In the genomic region with DNA sequence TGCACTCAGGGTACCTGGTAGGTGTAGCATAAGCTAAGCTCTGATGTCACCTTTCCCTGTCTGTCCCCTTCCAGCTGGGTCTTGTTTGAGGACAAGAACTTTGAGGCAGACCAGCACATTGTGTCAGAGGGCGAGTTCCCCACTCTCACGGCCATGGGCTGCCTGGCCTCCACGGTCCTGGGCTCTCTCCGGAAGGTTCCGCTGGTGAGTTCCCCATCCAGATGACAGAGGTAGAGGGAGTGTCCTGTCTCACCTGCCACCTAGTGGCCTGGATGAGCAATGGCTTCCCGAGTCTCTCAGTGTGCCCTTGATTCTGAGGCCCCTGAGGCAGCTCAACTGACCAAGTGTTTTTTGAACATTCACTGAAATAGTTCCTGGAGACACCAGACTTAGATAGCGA, we compare ENCODE assay signal across 1 mouse cellular context.
A peak's percentile ranks its signal among the peaks of the same experiment; 100 is the strongest.
TF ChIP-seq lines count a peak whose summit lies in the region.

No protein-coding gene starts in this region.

TF ChIP-seq in MEL, 35 proteins besides CTCF, POLR2A, EP300 and RAD21:
- TF ChIP-seq HCFC1 (IDR thresholded peaks at IDR 0.05; ENCODE audit: low read depth, low read length) (peak; percentile 49; the same call in 1 of the 2 replicates), ZNF384 (IDR thresholded peaks at IDR 0.05; ENCODE audit: low read depth, low read length) (no peak), BHLHE40 (IDR thresholded peaks at IDR 0.05; ENCODE audit: borderline replicate concordance, low read depth, low read length) (no peak), MYB (IDR thresholded peaks at IDR 0.05; ENCODE audit: low read depth, low read length) (no peak), SMC3 (IDR thresholded peaks at IDR 0.05; ENCODE audit: low read depth, low read length) (peak; percentile 72), E2F4 (IDR thresholded peaks at IDR 0.05; ENCODE audit: borderline replicate concordance, low read depth, low read length) (no peak)
TF ChIP-seq in MEL: peak in this region for 2.
